Mouse (Mus musculus): ENCODE measurements around the gene Kif1b.

Kif1b gene

GRCm38 (mm10) chr4:149282025-149282738 is 25.3 kb downstream of the Kif1b start:
- ATAC-seq (ENCODE audit: insufficient number of reproducible peaks, low FRiP score, low TSS enrichment) = no peak

DNA sequence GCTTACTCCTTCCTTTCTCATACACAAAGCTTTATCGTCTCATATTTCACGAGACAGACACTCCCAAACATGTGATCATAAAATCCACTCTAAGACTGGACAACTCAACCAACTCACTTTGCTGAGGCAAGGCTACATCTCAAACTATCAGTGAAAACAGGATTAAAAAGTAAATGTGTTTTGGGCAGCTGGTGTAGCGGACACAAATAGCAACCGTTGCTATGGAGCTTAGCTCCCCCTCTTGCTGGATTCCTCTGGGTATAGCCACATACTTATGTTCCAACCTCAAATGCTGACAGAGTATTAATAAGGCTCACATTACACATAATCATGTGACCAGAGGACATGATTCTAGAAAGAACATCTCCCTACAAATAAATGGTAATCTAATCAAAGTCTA is 29.9 kb downstream of the Kif1b start:
- ATAC-seq (ENCODE audit: insufficient number of reproducible peaks, low FRiP score, low TSS enrichment) = no peak

DNA sequence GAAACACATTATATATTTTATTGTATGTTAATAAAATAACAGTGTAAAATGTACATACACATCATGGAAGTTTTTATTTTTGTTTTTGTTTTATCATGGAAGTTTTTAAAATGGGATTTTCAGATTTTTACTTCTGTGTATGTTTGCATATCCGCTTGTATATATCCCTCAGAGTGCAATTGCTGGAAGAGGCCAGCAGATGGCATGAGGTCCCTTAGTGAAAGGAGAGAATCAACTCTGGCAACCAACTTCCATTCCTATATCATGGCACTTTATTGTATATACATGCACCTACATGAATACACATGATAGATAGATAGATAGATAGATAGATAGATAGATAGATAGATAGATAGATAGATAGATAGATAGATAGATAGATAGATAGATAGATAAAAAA is 34.4 kb downstream of the Kif1b start:
- ATAC-seq (ENCODE audit: insufficient number of reproducible peaks, low FRiP score, low TSS enrichment) = no peak

GRCm38 (mm10) chr4:149270541-149270940 is 37.0 kb downstream of the Kif1b start:
- no peak for ATAC-seq (ENCODE audit: insufficient number of reproducible peaks, low FRiP score, low TSS enrichment)

DNA sequence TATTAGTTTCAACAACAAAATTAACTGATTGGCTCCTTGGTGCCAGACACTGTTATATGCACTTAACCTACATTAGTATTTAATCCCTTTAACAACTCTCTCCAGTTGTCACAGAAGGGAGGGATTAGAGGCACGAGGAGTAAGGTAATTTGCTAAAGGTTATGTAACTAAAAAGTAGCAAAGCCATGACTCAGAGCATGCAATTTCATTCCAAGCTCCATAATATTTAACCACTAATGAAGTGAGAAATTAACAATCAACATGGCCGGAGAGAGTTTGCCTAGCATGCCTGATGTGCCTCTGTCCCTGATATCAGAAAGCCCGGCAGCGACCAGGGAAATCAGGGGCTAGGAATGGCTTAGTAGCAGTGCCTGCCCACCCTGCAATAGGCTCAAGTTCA is 38.5 kb downstream of the Kif1b start:
- no peak for ATAC-seq (ENCODE audit: insufficient number of reproducible peaks, low FRiP score, low TSS enrichment)

- ATAC-seq (ENCODE audit: insufficient number of reproducible peaks, low FRiP score, low TSS enrichment) = no peak
These were observed 42.6 kb downstream of the Kif1b start for GRCm38 (mm10) chr4:149264895-149265294.

GRCm38 (mm10) chr4:149263218-149263617 is 44.3 kb downstream of the Kif1b start:
- ATAC-seq (ENCODE audit: insufficient number of reproducible peaks, low FRiP score, low TSS enrichment) = no peak

- no peak for ATAC-seq (ENCODE audit: insufficient number of reproducible peaks, low FRiP score, low TSS enrichment)
These were observed 46.0 kb downstream of the Kif1b start for GRCm38 (mm10) chr4:149261466-149261865.

- ATAC-seq (ENCODE audit: insufficient number of reproducible peaks, low FRiP score, low TSS enrichment) = no peak
These were observed 46.6 kb downstream of the Kif1b start for GRCm38 (mm10) chr4:149260911-149261310.

DNA sequence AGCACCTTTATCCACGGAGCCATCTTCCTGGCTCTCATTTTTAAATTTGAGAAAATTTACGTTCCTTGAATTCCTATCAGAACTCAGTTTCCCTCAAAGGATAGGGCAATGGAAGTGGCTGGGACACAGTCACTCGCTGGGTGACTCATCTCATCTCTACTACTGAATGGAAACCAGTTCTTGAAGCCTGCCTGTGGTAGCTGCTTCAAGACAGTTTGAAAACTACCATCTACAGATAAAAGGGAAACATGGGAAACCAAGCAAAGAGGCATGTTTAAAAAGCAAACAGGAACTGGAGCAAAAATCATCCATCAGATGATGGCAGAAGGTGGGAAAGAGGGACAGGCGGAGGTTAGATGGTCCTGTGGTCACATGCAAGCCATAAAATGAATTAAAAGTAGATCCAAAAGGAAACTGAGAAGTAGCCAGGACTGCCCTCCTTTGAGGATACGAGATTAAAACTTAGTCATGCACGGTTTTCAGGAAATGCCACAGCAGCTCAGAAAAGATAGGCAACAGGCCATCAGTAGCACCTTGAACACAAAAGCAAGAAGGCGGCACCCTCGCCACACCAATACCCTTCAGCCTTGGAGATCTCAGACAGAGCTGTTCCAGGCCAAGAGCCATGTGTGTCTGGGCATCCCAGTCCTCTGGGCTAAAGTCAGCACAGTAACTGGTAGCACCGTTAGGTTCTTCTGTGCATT is 48.0 kb downstream of the Kif1b start:
- ATAC-seq (ENCODE audit: insufficient number of reproducible peaks, low FRiP score, low TSS enrichment) = no peak

GRCm38 (mm10) chr4:149258926-149259325 is 48.6 kb downstream of the Kif1b start:
- no peak for ATAC-seq (ENCODE audit: insufficient number of reproducible peaks, low FRiP score, low TSS enrichment)

DNA sequence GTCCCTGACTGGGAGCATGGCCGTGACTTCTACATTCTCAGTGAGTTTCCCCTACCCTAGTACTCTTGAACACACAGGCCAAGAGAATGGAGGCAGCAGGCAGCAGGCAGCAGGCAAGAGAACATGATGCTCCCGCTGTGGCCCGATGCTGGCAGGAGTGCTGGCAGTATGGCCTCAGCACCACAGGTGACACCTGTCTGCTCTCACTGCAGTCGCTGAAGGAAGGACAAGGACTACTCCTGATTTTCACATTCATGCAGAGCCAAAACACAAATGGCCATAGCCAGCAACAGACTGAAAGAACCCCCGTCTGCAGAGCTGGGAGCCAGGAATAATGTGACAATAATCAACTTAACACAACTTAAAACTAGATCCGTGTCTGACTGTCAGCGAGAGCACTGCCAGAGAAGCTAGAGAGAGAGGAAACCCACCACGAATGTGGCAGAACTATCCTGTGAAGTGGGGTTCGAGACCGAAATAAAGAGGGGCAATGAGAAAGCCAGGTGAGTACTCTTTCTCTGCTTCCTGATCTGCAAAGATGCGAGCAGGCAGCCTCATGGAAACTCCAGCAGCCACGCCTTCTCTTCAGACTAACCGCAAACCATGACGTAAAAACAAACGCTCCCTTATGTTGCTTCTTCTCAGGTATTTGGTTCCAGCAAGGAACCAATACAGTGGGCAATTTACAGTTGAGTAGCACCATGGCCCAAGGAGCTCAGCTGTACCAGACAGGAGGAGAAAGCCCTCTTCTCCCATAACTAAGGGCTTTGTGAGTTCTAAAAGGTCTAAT is 50.8 kb downstream of the Kif1b start:
- ATAC-seq (ENCODE audit: insufficient number of reproducible peaks, low FRiP score, low TSS enrichment) = peak; percentile 92

GRCm38 (mm10) chr4:149255277-149256270 is 51.9 kb downstream of the Kif1b start:
- no peak for ATAC-seq (ENCODE audit: insufficient number of reproducible peaks, low FRiP score, low TSS enrichment)

GRCm38 (mm10) chr4:149254827-149255226 is 52.7 kb downstream of the Kif1b start:
- ATAC-seq (ENCODE audit: insufficient number of reproducible peaks, low FRiP score, low TSS enrichment) = no peak

GRCm38 (mm10) chr4:149249311-149249710 is 58.2 kb downstream of the Kif1b start:
- no peak for ATAC-seq (ENCODE audit: insufficient number of reproducible peaks, low FRiP score, low TSS enrichment)

- no peak for ATAC-seq (ENCODE audit: insufficient number of reproducible peaks, low FRiP score, low TSS enrichment)
These were observed 59.7 kb downstream of the Kif1b start for GRCm38 (mm10) chr4:149247772-149248171.

- ATAC-seq (ENCODE audit: insufficient number of reproducible peaks, low FRiP score, low TSS enrichment) = no peak
These were observed 60.3 kb downstream of the Kif1b start for GRCm38 (mm10) chr4:149247156-149247633.

DNA sequence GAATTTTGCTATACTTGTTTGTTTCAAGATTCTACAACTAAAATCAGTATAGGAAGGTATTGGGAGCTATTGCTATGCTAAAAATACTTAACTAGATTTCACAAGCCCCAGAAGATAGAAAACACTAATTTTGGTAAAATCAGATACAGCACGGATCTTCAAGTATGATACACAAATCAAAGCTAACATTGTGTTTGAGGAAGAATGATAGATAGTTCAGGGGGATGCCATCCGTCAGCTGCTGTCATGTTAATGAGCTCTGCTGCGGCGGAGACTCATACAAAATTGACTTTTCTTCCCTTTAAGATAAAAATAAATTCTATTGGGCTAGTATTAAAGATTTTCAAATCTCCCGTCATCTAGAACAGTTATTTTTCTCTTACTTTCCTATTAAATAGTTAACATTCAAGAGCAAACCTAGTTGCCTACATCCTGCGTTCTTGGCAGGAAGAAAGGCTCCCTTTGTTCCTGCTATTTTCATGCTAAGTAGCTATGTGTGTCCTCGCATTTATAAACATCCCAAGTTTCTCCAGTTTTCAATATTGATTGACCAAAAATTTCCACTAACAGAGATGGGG is 60.8 kb downstream of the Kif1b start:
- no peak for ATAC-seq (ENCODE audit: insufficient number of reproducible peaks, low FRiP score, low TSS enrichment)

DNA sequence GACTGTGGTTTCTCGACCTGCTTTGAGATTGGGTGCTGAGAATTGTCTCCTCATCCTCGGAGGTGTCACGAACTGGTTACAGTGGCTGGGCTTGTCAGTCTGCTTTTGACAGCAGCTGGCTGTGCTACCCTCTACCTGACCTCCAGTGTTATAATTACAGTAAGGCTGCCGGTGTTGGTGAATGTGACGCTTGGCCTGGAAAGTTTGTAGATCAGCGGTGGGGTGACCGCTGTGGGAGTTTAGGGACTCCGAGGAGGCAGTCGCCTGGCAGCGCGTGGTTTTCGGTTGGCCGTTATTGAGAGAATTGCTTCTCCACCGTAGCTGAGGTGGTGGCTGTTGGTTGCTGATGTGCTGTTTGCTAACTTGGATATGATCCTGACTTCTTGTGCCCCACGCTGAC is 70.5 kb downstream of the Kif1b start:
- ATAC-seq (ENCODE audit: insufficient number of reproducible peaks, low FRiP score, low TSS enrichment) = no peak

GRCm38 (mm10) chr4:149233938-149234337 is 73.6 kb downstream of the Kif1b start:
- ATAC-seq (ENCODE audit: insufficient number of reproducible peaks, low FRiP score, low TSS enrichment) = no peak
